Mouse (Mus musculus): Measurements from ENCODE around the gene Cmtm7.

Cmtm7 gene

DNA sequence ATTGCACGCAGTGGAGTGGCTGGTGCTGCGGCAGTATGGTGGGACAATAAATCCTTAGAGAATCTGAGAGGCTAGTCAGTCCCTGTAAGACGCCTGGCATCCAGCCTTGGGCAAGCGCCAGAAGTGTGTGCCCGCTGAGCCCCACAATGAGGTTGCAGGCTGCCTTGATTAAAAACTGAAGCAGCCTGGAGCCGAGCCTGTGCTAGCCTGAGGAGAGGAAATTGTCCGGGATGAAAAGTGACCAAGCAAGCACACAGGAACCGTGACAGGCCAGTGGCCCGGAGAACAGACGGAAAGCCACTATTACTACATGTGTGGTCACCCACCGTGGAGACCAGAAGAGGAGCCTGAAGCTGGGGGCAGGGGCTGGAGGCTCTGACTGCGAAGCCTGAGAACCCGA lies 14.6 kb downstream of the Cmtm7 start:
- DNase-seq (ENCODE audit: extremely low read depth, low read depth, low spot score): no peak

DNA sequence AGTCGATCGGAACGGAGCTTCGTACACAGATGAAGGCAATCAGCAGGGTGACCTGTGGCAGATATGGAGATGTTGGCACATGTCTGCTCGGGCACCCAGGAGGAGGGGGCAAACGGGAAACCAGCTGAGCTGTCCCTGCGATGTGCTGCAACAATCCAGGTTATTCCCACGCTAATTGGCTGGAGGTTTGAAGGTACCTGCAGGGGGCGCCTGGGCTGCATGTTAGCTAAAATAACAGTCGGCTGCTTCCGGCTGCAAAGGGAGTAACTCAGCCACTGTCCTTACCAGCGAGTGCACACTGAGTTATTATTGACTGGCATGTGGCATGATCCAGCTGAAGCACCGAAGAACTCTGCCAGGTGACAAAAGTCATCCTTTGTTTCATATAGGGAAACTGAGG lies 18.3 kb downstream of the Cmtm7 start:
- no peak for DNase-seq (ENCODE audit: extremely low read depth, low read depth, low spot score)

DNA sequence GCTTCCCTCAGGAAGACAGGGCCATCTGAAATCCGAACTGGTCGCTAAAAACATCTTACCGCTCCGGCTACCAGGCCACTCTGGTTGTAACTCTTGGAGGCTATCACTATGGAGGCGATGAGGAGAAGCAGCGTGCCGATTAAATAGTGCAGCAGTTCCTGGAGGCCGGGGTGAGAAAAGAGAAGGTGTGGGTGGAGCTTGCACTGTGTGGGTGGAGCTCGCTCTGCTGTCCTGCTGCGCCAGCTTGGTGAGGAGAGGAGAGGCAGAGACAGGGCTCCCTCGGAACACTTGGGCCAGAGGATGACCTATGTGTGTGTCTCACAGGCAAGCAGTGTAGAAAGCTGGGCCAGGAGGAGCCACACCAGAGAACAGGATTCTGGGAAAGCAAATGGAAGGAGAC lies 19.8 kb downstream of the Cmtm7 start:
- DNase-seq (ENCODE audit: extremely low read depth, low read depth, low spot score): no peak

DNA sequence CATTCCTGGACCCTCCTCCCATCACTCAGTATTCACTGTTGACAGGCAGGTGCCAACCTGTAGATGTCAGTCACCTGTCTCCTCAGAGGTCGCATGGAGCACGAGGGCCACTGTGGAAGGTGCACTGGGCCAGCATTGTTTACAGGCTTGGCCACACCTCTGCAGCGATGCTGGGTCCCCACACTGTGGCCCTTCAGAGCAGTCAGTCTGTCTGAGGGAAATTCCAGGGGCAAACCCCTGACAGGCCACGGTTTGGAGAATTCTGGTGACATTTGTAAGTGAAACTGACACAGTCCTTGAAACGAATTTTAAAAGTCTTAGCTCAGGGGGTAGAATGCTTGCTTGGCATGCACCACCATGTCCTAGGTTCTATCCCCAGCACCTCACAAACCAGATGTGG lies 21.3 kb downstream of the Cmtm7 start:
- no peak for DNase-seq (ENCODE audit: extremely low read depth, low read depth, low spot score)

DNA sequence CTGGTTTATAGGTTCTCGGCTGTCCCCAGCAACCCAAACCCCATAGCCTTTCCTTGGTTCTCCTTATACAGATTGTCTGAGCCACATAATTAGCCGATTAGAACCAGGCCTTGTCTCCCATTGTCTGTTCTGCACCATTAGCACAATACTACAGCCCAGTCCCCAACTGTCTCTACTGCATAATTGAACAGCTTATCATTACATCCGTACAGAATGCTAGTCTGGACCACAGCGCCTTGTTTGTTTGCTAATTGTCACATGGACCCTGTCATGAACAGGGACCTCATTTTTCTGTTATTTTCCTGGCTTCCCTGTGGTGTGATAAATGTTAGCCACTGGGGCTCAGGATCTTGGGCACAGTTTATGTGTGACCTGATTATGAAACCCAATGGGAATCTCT lies 21.8 kb downstream of the Cmtm7 start:
- DNase-seq (ENCODE audit: extremely low read depth, low read depth, low spot score): no peak

DNA sequence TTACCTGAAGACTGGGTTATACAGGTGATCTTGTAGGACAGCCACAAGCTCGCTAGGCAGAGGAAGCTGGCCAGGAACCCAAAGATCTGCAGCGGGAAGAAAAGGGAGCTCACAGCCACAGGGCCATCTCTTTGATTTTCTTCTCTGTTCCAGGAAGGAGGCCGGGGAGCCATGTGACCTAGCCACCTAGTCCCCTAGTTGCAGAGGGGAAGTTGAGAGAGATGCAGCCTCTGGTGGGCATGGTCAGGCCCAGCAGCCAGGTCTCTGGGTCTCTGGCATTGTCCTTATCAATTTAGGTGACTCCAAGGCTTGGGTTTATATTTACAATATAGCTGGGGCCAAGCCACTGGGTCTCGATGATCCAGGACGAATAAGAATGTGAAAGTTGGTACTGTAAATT lies 22.9 kb downstream of the Cmtm7 start:
- no peak for DNase-seq (ENCODE audit: extremely low read depth, low read depth, low spot score)

DNA sequence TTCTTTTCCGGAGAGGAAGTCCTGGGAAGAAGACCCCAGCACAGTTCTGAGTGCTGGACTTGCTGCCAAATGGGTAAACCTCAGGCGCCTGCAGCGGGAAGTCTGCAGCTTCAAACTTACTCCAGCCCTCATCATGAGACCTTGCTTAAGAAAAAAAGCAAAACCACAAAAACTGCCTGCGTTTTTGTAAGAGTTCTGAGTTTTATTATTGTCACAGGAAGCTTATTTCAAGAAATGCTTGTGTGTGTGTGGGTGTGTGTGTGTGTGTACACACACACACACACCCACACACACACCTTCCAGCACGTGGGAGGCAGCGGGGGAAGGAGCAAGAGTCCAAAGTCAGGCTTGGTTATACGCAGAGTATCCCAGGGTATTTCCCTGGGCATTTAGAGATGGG lies 23.4 kb downstream of the Cmtm7 start:
- no peak for DNase-seq (ENCODE audit: extremely low read depth, low read depth, low spot score)

DNA sequence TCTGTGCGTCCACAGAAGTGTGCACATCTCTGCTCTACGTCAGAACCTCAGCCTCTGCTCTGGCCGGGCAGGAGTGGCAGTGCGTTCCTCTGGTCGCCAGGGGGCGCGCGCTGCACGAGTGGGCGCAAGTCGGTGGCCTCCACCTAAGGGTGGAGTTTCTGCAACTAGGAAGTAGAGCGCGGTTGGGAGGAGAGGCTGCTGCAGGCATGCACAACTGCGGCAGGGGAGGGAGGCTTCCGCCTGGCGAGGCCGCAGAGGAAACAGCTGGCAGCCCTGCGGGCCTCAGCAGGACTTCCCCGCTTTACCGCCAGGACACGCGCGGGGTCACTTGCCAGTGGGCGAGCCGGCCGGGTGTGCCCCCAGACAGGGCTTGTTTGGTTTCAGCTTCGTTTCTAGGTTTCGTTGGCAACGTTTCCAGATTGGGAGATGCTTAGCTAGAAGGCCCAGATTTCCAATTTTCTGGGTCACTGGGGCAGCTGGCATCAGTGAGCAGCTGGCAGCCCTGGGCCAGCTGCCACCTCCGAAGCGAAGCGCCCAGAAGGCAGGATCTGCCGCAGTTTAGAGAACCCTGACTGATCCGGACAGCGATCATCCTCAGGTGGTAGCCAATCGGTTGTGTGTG lies 28.7 kb downstream of the Cmtm7 start:
- DNase-seq (ENCODE audit: extremely low read depth, low read depth, low spot score): no peak

DNA sequence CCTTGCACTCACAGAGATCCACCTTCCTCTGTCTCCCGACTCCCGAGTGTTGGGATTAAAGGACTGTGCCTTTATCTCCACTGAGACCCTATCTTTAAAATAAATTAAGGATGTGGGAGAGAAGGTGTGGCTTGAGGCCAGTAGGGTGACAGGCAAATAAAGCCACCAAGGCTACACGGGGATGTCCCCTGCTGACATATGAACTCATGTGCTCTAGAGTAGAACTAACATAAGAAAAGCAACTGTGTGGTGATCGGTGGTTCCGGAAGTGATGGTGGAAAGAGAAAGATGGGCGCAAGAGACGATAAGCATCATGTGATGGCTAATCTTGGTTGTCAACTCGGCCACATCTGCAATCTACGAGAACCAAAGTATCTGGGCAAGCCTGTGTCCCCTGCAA lies 29.3 kb downstream of the Cmtm7 start:
- no peak for DNase-seq (ENCODE audit: extremely low read depth, low read depth, low spot score)

DNA sequence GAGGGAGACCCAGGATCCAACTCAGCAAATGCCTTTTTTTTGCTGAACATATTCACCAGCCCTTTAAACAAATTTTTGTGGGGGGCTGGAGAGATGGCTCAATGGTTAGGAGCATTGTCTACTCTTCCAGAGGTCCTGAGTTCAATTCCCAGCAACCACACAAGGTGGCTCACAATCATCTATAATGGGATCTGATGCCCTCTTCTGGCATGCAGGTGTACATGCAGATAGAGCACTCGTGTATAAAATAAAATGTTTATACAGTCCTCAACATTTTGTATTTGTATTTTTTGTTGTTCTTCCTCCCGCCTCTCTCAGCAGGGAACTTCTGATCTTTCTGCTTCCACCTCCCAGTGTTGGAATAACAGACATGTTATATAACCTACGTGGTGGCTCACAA lies 30.1 kb downstream of the Cmtm7 start:
- no peak for DNase-seq (ENCODE audit: extremely low read depth, low read depth, low spot score)

DNA sequence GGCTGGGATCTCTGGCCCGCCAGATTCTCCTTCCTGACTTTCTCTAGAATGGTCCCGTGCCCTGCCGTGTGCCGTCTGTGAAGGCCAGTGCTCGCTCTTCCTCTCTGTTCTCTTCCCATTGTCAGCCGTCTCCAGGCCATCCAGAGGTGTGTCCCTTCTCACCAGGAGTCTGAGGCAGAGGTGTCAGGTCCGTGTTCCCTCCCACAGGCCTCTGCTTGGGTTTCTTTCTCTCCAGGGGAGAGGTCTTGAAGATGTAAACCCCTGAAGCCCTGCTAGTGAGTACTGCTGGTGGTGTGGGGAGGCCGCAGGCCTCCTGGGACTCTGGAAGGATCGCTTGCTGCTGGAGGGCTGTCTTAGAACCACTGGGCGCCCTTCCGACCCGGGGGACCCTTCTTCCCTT lies 34.2 kb downstream of the Cmtm7 start:
- no peak for DNase-seq (ENCODE audit: extremely low read depth, low read depth, low spot score)

DNA sequence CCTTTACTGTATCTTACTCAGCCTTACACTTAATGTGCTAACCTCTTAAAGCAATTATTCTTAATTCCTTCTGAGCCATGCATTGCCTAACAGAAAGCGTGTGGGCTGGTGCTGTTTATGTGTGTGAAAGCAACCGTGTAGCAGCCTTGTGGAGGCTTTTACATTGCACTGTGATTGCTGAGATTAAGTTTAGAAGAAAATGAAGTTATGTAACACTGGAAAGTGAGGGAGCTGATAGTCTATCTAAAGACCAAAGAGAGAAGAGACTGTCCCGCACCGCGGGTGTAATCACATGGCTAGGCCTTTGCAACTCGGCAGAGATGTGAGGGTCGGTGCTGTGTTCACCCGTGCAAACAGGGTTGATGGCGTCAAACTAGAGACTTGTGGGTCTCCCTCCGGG lies 34.6 kb downstream of the Cmtm7 start:
- peak; percentile 76 for DNase-seq (ENCODE audit: extremely low read depth, low read depth, low spot score)

DNA sequence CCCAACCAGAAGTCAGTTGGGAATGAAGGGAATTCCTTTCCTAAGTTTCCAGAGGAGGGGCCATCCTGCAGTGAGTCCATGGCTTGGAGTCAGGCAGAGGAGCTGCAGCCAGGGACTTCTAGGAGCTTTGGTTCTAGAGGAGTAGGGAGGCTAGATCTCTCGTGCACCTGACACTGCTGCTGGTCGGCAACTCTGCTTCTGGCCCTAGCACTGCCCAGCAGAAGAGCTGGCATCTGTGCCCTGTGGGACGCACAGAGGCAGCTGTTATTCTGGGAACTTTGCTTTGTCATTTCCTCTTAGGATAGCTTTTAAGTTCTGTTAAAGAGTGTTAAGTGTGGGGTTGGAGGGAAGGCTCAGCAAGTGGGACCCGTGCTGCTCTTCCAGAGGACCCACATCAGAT lies 36.0 kb downstream of the Cmtm7 start:
- no peak for DNase-seq (ENCODE audit: extremely low read depth, low read depth, low spot score)

DNA sequence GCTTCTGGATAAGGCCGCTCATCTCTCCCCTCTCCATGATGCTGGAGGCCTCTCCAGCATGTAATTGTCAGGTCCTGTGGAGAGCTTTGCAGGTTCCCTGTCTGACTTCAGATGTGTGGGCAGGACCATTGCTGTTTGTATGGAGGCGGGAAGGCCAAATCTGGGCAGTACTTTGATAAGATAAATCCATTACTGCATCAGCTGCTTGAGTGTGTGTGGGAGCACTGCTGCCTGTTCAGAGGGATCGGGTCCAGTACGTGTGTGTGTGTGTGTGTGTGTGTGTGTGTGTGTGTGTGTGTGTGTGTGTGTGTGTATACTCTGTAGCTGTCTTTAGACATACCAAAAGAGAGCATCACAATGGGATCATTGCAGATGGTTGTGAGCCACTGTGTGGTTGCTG lies 36.5 kb downstream of the Cmtm7 start:
- no peak for DNase-seq (ENCODE audit: extremely low read depth, low read depth, low spot score)

DNA sequence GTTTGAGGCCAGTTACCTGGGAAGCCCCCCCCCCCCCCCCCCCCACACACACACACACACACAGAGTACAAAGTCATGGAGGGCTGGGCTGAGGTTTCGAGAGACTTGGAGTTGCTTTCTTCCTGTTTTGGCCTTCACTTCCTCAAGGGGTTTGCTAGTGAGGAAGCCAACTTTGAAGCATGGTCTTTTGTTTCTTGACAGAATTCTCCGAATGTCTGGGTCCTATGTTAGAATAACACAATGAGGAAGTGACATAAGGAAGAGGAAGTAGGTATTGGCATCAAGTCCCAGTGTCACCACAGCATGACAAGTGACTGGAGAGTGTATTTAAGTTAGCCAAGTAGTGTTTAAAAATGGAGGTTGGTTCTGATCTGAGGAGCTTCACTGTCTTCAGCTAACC lies 38.9 kb downstream of the Cmtm7 start:
- no peak for DNase-seq (ENCODE audit: extremely low read depth, low read depth, low spot score)

DNA sequence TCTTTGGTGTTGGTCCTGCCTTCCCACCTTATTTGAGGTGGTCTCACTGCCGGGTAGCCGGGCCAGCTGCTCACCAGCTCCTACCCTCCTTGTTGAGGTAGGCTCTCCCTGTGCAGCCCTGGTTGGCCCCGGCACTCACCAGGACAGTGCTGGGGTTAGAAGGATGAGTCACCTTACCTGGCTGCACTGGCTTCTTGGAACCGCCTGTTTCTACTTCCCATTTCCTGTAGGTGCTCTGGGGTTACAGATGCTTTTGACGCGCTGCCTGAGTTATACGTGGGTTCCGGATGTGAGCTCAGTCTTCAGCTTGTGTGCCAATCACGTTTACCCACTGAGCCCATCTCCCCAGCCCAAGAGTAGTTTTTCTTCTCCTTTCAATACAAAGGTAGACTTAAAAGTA lies 41.3 kb downstream of the Cmtm7 start:
- DNase-seq (ENCODE audit: extremely low read depth, low read depth, low spot score): no peak

DNA sequence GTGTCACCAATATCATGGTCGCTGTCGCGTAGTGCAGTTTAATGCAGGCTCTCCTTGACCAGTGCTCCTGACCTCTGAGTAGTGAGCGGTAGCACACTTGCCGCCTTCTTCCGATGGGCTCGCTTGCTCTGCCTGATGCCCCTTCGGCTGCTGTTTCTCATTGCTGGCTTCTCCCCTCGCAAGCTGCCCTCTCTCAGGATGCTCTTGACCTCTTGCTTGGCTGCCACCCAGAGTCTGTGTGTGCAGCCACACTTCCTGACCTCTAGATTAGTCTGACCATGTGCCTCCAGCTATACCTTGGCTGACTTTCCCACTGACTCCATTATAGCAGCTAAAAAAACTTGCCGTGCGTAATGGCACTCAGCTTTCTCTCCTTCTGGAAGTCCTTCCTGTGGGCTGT lies 45.2 kb downstream of the Cmtm7 start:
- no peak for DNase-seq (ENCODE audit: extremely low read depth, low read depth, low spot score)

DNA sequence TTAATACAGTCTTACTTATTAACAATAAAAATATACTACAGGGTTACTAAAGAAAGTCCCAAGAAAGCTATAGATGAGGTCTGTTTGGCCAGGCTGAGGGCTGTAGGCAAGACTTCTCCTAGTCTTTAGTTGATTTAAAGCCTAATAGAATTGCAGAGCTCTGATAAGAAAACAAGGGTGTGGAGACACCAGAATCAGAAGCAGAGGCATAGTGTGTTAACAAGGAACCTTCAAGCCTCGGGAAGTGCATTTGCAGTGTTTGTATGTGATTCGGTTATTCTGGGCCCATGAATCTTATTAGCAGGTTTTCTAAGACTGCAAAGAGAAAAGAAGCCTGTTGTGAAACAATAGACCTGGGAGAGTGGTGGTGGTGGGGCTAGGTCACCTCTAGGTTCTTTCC lies 48.4 kb downstream of the Cmtm7 start:
- DNase-seq (ENCODE audit: extremely low read depth, low read depth, low spot score): no peak

DNA sequence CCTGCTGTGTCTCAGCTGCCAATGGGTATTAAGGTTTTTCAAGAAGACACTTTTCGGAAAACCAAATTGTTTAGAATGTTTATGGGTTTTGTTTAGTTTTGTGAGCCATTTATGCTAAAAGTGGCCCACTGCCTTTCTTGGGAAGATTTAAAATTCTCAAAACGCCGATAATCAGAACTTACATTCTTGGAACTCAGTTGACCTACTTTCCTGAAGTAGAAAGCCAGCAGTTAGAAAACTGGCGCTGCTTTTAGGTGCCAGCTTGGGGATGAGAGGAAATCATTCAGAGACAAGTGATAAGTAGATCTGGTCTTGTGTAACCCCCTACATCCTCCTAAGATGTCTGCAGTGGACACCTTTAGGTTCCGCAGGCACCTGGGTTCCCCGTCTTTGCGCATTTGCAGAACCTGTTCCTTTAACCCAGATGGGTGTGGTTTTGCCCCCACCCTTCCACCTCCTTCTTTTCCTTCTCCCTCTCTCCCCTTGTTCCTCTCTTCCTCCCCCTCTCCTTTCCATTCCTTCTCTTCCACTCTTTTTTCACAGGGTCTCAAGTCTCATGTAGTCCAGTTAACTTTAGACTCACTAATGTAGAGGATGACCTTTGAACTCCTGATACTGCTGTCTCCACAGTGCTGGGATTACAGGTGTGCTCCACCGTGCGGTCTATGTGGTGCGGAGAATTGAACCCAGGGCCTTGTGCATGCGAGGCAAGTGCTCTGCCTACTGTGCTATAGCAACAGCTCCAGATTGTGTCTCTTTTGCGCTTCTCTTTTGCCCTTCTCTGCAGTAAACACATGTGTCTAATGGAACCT lies 49.6 kb downstream of the Cmtm7 start:
- no peak for DNase-seq (ENCODE audit: extremely low read depth, low read depth, low spot score)

DNA sequence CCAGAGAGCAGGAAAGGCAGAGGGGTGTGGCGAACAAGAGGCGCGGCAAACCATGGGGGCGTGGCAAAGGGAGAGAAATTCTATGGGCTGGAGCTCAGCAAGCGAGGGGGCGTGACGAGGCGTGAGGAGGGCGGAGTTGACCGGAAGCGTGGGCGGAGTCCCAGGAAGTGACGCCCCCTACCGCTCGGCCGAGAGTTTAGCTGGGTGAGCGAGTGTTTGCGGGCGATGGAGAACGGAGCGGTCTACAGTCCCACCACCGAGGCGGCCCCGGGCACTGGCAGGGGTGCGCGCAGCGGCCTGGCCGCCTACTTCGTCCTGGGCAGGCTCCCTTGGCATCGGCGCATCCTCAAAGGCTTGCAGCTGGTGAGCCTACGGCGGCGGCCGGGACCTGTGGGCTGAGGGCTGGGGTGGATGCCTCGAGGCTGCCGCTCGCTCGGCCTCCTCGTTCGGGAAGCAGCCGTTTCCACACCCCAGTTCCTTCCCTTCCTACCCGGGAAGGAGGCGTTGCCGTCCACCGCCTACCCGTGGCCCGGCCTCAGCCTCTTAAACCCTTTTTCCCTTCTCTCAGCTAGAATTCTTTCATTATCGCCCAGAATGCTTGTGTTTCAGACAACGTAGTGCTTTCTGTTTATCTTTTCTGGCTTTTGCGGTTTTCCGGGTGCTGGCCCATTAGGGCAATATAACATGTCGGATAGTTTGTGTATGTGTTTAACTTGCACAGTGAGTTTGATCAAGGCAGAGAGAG lies 50.5 kb downstream of the Cmtm7 start, which contains the start of gene Cmtm6:
Cmtm6 (plus strand) TSS at position 106 of the 745 bp plus-strand sequence.
- peak; percentile 52 for DNase-seq (ENCODE audit: extremely low read depth, low read depth, low spot score)

DNA sequence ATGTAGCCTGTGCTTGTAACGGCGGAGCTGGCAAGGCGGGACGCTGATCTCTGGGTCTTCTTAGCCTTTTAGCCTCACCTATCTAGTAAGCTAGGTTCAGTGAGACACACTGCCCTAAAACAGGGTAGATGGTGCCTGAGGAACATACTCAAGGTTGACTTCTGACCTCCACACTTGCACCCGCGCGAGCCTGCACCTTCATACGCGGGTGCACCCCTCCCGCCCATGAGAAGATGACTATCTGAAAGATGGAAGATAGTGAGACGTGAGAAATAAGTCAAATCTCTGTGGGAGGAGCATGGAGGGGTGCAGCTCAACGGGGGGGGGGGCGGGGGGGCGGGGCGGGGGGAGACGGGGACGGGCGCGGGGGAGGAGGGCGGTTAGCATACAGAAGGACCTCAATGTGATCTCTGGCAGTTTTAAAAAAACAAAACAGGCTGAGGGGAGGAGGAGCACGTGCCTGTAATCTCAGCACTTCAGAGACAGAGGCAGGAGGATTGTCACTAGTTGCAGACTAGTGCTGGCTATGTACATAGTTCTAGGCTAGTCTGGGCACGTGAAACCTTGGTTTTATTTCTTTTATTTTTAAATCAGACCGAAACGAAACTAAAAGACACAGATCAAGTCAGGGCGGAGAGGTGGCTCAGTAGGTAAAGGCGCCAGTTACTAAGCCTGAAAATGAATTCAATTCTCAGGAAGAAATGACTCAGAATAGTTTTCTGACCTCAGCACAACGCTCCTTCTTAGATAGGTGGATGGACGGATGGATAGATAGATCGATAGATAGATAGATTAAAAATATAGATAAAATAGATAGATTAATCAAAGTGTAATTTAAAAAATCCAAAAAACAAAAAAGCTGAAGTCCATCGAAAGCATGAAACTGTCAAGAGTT lies 51.5 kb downstream of the Cmtm7 start:
- DNase-seq (ENCODE audit: extremely low read depth, low read depth, low spot score): no peak
